Mouse (Mus musculus): ENCODE measurements at regions not wholly inside any gene's neighbourhood (a gene's known extent, or its start where the extent isn't known, plus 50 kb on each side); places are given as distances from the start of the nearest gene placed in this dataset. TPM values are rescaled to one million over a fixed set of nuclear protein-coding genes. Genes with fewer than 3 reads are reported as not detected.

Small RNA genes in the stretch of these regions (microRNA-seq; reads per million reads assigned to microRNA genes)
- gene Mir6341: not detected

All from limb, embryonic 13.5 days (tissue).